Mouse (Mus musculus) testis, adult 2 months (tissue): ENCODE data around the gene Pde4dip.

Source experiments
- CTCF ChIP-seq: fragments of 200-500 bp; IDR thresholded peaks from 2 replicates; pipeline ENCODE4 v1.5.1; 2012; ENCODE audit warnings: low read depth, mild to moderate bottlenecking, inconsistent platforms, low read length, moderate library complexity; ENCODE audit not compliant: control insufficient read depth, insufficient read depth, insufficient replicate concordance
- POLR2A ChIP-seq: fragments of 200-500 bp; IDR thresholded peaks from 2 replicates; pipeline ENCODE4 v1.6.1; 2012; ENCODE audit warnings: low read depth, mild to moderate bottlenecking, inconsistent platforms, low read length, moderate library complexity; ENCODE audit not compliant: control insufficient read depth

GRCm38 (mm10) chr3:97686372-97687117 lies 202.0 kb downstream of the Pde4dip start:
- TF ChIP-seq CTCF (no peak), POLR2A (no peak)
